Mouse (Mus musculus) lung, adult 2 months (tissue): ENCODE measurements around the gene Btla. TPM values are rescaled to one million over a fixed set of nuclear protein-coding genes. Genes with fewer than 3 reads are reported as not detected.

Experiments
- DNase-seq: peaks from one replicate; pipeline ENCODE4 v3.0.0; 2022
- H3K4me1 ChIP-seq: fragments of 200-500 bp; 2 replicates; pipeline ENCODE4 v1.6.1; 2011; ENCODE audit warnings: low read length; ENCODE audit not compliant: control insufficient read depth, insufficient read depth
- H3K4me3 ChIP-seq: fragments of 200-500 bp; replicated peaks from 2 replicates; pipeline ENCODE3; 2011; ENCODE audit warnings: low read depth, mild to moderate bottlenecking, control low read depth, low read length; ENCODE audit errors: extremely low read depth
- CTCF ChIP-seq: fragments of 200-500 bp; IDR thresholded peaks from 2 replicates; pipeline ENCODE4 v1.5.1; 2011; ENCODE audit warnings: mild to moderate bottlenecking, low read length, control low read depth; ENCODE audit not compliant: insufficient read depth
- POLR2A ChIP-seq: fragments of 200-500 bp; IDR thresholded peaks from 2 replicates; pipeline ENCODE4 v1.6.1; 2011; ENCODE audit warnings: low read depth, mild to moderate bottlenecking, control low read depth, low read length, borderline replicate concordance; ENCODE audit errors: extremely low read depth
- WGBS: fragments of 180-500 bp; shearing (Covaris S2); methylation state at CpG from one replicate; pipeline ENCODE4 v1.1.7; 2018; 5-methylcytosine and 5-hydroxymethylcytosine counted together
- polyA plus RNA-seq: library from polyadenylated mRNA; depleted of rRNA; stranded (reverse); fragments of >200 nt; gene quantifications from 2 replicates; pipeline ENCODE4 v1.2.3, GENCODE M21; 2012; rRNA removed

Gene Btla
- polyA plus RNA-seq, 1 experiment: 4.6 TPM

DNA sequence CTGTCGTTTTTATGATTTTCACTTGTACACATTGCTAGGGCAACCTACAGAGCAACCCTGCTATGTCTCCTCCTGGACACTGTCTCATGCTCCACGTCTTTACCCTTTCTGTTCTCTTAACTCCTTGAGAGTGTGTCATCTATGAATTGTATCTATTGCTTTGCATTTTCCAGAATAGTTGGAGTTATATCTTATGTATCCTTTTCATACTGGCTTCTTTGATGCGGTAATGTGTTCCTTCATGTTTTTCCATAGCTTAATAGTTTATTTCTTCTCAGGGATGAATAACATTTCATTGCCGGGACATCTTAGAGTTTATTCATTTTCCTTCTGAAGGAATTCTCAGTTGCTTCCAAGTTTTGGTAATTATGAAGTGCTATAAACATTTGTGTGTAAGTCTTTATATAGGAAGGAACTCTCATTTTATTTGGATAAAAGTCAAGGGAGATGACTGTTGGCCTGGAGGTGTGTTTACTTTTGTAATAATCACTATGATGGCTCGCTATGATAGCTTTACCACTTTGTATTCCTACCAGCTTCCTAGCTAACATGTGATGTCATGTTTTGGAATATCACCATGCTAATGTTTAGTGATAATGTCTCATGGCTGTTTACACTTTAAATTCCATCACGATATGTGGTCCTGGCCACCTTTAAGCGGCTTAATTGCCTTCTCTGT is 31.2 kb downstream of the Btla start:
- no peak for DNase-seq
- WGBS: 46% methylated on average over 7 of the region's 7 CpGs

DNA sequence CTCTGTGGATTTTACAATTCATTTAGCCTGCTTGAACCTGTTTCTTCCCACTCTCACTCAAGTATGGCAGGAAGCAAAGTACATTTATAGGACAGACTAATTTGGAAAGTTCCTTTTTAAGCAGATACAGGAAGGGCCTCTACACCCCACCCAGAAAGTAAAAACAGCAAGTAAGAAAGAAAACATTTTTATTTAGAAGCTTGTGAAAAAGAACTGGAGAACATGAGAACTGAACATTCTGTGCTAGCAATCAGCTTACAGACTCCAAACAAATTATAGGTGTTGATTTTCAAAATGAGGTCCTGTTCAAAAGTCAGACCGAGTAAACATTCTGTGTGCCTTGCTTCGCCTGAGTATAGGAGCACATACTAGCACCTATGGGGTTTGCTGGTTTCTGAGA is 32.8 kb downstream of the Btla start:
- Histone ChIP-seq H3K4me1 (peaks cover 6% of the 10 kb centered on the region), H3K4me3 (no peak overlapping the region)
- 30% methylated on average over 2 of the region's 2 CpGs for WGBS
- no peak for DNase-seq
- TF ChIP-seq POLR2A: no peak
- TF ChIP-seq CTCF: no peak

More for the DNA sequence above, 31.2 kb downstream of the Btla start:
- Histone ChIP-seq H3K4me3 (no peak overlapping the region), H3K4me1 (peaks cover 8% of the 10 kb centered on the region)
- TF ChIP-seq CTCF: no peak
- no peak for TF ChIP-seq POLR2A

DNA sequence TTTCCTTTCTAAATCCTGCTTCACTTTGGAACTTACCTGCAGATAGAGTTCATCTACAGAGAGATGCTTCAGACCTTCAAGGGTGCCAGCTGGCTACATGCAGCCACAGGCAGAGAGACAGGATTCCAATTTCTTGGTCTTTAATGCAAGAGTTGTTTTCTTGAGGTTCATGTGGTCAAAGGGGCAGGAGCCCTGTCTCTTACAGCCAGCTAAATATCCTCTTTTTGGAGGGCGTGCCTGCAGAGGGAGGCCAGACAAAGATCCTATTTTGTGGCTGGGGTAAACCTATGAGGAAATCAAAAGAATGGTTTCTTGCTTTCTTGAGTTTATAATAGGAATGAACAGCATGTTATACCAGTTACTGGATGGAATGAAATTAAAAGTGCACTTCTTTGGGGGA is 33.5 kb downstream of the Btla start:
- DNase-seq: no peak
- no peak overlapping the region for H3K4me3 ChIP-seq
- no peak for TF ChIP-seq POLR2A
- H3K4me1 ChIP-seq: peaks cover 5% of the 10 kb centered on the region
- 87% methylated on average over 1 of the region's 1 CpGs for WGBS

DNA sequence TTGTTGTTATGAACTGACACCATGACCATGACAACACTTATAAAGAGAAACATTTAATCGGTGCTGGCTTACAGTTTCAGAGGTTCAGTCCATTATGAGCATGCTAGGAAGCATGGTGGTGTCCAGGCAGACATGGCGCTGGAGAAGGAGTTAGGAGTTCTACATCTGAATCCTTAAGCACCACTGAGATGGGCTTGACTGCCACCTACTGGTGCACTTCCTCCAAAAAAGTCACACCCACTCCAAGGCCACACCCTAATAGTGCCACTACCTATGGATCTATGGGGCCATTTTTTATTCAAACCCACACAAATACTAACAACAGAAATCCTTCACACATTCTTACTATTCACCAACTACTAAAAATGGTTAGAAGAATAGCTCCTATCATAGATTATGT is 35.5 kb downstream of the Btla start:
- TF ChIP-seq CTCF (0 out of 2 replicates have a peak, but pooled peaks have one; percentile 15), POLR2A (no peak)
- WGBS: 93% methylated on average over 2 of the region's 2 CpGs
- no peak for DNase-seq
- Histone ChIP-seq H3K4me3 (no peak overlapping the region), H3K4me1 (peaks cover 5% of the 10 kb centered on the region)

DNA sequence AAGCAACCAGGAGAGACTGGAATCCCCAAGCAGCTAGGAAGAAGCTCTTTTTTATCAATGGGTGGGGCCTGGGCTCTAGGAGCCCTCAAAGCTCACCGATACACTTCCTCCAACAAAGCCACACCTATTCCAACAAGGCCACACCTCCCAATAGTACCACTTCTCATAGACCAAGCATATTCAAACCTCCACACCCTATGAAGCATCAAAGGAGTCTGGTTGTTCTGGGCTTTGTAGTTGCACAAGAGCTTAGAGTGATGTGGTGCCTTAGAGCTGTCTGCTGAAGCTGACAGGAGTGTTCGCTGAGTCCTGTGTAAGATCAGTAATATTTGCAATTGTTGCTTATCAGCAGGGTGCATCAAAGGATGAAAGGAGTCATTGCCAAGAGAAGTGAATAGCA is 37.2 kb downstream of the Btla start:
- TF ChIP-seq POLR2A: no peak
- Histone ChIP-seq H3K4me3 (no peak overlapping the region), H3K4me1 (peaks cover 5% of the 10 kb centered on the region)
- 29% methylated on average over 2 of the region's 2 CpGs for WGBS
- no peak for DNase-seq

DNA sequence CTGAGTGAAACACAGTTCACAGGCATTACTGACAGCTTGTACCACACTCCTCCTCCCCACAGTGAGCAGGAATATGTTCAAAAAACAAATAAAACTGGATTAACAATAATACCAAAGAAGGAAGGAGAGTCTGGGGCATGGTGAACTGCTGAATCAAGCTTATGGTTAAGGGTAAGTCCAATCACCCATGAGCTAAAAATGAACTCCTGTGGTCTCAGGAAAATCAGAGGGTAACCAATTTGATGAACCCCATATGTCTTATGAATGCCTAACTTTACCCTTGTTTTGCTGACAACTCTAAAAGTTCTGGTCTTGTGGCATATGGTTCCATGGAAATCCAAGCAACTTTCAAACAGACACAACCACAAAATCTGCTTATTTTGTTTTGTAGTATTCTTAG is 37.9 kb downstream of the Btla start:
- DNase-seq: no peak
- TF ChIP-seq POLR2A (no peak), CTCF (no peak)
- H3K4me3 ChIP-seq: no peak overlapping the region
- H3K4me1 ChIP-seq: peaks cover 4% of the 10 kb centered on the region; the same call in 1 of the 2 replicates

DNA sequence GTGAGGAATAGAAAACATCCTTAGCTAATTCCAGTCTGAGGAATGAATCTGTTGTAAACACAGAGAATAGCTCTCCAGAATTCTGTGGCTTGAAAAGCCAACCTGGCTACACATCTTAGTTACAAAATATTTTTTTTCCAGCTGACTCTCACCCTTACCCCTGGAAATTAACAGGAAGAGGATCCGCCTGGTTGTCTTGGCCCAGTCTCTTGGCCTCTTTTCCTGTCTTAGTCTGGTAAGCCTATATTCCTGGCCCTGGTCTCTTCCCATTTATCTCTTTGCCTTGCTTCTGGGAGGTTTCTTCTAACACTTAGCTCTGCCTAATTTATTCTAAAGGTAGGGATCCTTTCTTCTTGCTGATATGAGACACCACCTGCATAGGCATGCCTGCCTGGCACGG is 45.8 kb downstream of the Btla start:
- no peak for TF ChIP-seq POLR2A
- TF ChIP-seq CTCF: no peak
- Histone ChIP-seq H3K4me1 (no peaks in the 10 kb centered on the region), H3K4me3 (no peak overlapping the region)
- no peak for DNase-seq
- WGBS: 59% methylated on average over 2 of the region's 2 CpGs

DNA sequence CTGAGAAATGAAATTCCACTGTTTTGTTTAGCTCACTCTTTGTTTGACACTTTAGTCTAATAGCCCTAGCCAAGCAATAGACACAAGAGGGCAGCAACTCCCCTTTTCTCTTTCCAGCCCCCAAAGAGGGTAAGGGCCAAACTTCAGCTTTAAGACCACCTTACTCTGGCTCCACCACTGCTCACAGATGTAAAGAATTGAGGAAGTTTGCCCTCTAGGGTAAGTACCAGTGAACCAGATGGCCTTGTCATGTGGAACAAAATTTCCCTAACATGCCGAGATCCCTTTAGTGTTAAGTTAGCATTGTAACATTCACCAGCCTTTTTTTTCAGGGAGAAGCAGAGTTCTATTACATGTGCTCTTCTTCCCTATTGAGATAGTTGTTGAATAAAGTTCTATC is 59.0 kb downstream of the Btla start:
- 71% methylated on average over 1 of the region's 1 CpGs for WGBS
- TF ChIP-seq CTCF: peak; percentile 12; the same call in 1 of the 2 replicates
- TF ChIP-seq POLR2A: no peak
- DNase-seq: no peak
- Histone ChIP-seq H3K4me3 (no peak overlapping the region), H3K4me1 (peaks cover 10% of the 10 kb centered on the region)

DNA sequence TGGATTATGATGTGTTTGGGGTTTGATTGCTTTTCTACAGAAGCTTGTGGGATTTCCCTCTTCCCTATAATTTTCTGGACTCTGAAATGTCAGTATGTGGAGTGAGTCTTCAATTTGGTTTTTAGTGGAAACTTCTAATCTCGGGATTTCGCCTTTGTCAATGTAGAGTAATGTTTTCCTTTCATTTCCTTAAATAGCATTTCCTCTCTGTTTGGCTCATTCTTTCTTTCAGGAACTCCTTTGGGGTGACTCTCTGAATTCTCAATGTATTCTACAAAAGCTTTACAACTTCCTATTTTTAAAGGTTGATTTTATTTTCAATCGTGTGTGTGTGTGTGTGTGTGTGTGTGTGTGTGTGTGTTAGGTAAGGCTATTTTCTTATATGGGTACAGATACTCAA is 73.7 kb downstream of the Btla start:
- WGBS: 41% methylated on average over 3 of the region's 3 CpGs
- H3K4me3 ChIP-seq: no peak overlapping the region
- H3K4me1 ChIP-seq: no peaks in the 10 kb centered on the region
- no peak for TF ChIP-seq POLR2A
- TF ChIP-seq CTCF: no peak
- no peak for DNase-seq

Other genes with a start within 250 kb of the Btla start
- 19.6 and 20.0 TPM in 2 replicates for gene Ccdc80, start 130.9 kb upstream of the Btla start, polyA plus RNA-seq
- gene Slc35a5, start 65.6 kb upstream of the Btla start, polyA plus RNA-seq: 11.6 and 18.9 TPM in 2 replicates
- 18.5 and 28.1 TPM in 2 replicates for gene Atg3, start 65.5 kb upstream of the Btla start, polyA plus RNA-seq
- gene Cd200, start 184.7 kb downstream of the Btla start, polyA plus RNA-seq: 207 and 212 TPM in 2 replicates